Mouse (Mus musculus) neural tube, embryonic 12.5 days (tissue): ENCODE measurements at regions not wholly inside any gene's neighbourhood (a gene's known extent, or its start where the extent isn't known, plus 50 kb on each side); places are given as distances from the start of the nearest gene placed in this dataset.

ENCODE experiments used
- ATAC-seq: fragments of 200-750 bp; cut with Nextera tagmentation; 2 replicates; pipeline ENCODE4 v1.8.0; 2017; ENCODE audit warnings: low read depth, mild to moderate bottlenecking, moderate TSS enrichment, moderate library complexity; ENCODE audit not compliant: low FRiP score
- H3K27ac ChIP-seq: fragments of 300-500 bp; sonication (generic); 2 replicates; pipeline ENCODE4 v1.5.1; 2016
- H3K27me3 ChIP-seq: fragments of 300-500 bp; sonication (generic); replicated peaks from 2 replicates; pipeline ENCODE4 v1.6.1; 2016; ENCODE audit warnings: mild to moderate bottlenecking
- H3K36me3 ChIP-seq: fragments of 300-500 bp; sonication (generic); 2 replicates; pipeline ENCODE4 v1.6.1; 2016; ENCODE audit warnings: mild to moderate bottlenecking
- H3K4me1 ChIP-seq: fragments of 300-500 bp; sonication (generic); 2 replicates; pipeline ENCODE4 v1.6.1; 2016
- H3K4me2 ChIP-seq: fragments of 300-500 bp; sonication (generic); replicated peaks from 2 replicates; pipeline ENCODE4 v1.6.1; 2016; ENCODE audit warnings: mild to moderate bottlenecking
- H3K4me3 ChIP-seq: fragments of 300-500 bp; sonication (generic); 2 replicates; pipeline ENCODE4 v1.5.1; 2016
- H3K9ac ChIP-seq: fragments of 300-500 bp; sonication (generic); 2 replicates; pipeline ENCODE4 v1.6.1; 2016; ENCODE audit warnings: mild to moderate bottlenecking
- H3K9me3 ChIP-seq: fragments of 300-500 bp; sonication (generic); 2 replicates; pipeline ENCODE4 v1.6.1; 2016; ENCODE audit warnings: mild to moderate bottlenecking
- WGBS: fragments of 180-500 bp; shearing (Covaris S2); methylation state at CpG from one replicate; pipeline ENCODE4 v1.1.7; 2016; 5-methylcytosine and 5-hydroxymethylcytosine counted together

DNA sequence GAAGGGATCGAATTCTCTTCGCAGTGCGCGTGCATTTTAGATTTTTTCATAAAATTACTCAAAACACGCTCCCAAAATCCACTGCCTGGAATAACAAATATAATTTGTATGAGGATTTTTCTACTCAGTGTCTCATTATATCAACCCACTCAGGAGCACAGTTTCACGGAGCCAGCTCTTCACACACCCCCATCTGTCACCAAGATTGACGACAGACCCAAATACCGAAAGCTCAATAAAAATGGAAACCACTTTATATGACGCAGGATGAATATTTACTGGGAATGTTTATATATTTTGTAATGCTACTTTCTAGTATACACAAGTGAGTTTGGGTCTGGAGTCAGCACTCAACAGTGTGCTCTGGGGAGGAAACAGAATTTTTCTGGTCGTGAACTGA lies 333.0 kb downstream of the Nkx6-1 start:
- H3K4me1 ChIP-seq = no peaks in the 10 kb centered on the region
- H3K27me3 ChIP-seq = peaks cover 40% of the 10 kb centered on the region
- no peaks in the 10 kb centered on the region for H3K36me3 ChIP-seq
- H3K9ac ChIP-seq = no peak overlapping the region
- ATAC-seq = no peak
- no peak overlapping the region for H3K4me3 ChIP-seq
- WGBS = 85% methylated on average over 10 of the region's 10 CpGs
- no peaks in the 10 kb centered on the region for H3K9me3 ChIP-seq
- no peak overlapping the region for H3K4me2 ChIP-seq
- H3K27ac ChIP-seq = no peak overlapping the region

DNA sequence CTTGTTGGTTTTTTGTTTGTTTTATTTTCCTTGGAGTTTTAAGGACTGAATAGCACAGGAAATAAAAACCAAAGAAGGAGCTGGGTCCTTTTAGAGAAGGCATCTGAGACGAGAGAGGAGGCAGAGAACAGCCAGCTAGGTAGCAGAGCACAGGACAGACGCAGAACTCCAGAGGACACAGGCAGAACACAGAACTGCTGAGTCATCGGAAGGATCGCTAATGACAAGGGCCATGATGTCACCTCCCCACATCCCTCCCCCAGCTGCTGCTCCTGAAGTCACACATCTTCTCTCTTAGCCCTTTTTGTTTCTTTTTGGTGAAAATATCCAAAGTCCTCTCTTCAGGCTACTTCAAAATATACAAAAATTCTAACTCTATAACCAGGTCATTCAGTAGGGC lies 338.7 kb downstream of the Nkx6-1 start:
- no peaks in the 10 kb centered on the region for H3K36me3 ChIP-seq
- H3K27me3 ChIP-seq = peaks cover 73% of the 10 kb centered on the region
- no peak overlapping the region for H3K4me2 ChIP-seq
- no peaks in the 10 kb centered on the region for H3K9me3 ChIP-seq
- H3K4me3 ChIP-seq = no peak overlapping the region
- peaks cover 7% of the 10 kb centered on the region; the same call in 1 of the 2 replicates for H3K4me1 ChIP-seq
- ATAC-seq = no peak
- H3K27ac ChIP-seq = no peak overlapping the region
- no peak overlapping the region for H3K9ac ChIP-seq
- 66% methylated on average over 4 of the region's 4 CpGs for WGBS

DNA sequence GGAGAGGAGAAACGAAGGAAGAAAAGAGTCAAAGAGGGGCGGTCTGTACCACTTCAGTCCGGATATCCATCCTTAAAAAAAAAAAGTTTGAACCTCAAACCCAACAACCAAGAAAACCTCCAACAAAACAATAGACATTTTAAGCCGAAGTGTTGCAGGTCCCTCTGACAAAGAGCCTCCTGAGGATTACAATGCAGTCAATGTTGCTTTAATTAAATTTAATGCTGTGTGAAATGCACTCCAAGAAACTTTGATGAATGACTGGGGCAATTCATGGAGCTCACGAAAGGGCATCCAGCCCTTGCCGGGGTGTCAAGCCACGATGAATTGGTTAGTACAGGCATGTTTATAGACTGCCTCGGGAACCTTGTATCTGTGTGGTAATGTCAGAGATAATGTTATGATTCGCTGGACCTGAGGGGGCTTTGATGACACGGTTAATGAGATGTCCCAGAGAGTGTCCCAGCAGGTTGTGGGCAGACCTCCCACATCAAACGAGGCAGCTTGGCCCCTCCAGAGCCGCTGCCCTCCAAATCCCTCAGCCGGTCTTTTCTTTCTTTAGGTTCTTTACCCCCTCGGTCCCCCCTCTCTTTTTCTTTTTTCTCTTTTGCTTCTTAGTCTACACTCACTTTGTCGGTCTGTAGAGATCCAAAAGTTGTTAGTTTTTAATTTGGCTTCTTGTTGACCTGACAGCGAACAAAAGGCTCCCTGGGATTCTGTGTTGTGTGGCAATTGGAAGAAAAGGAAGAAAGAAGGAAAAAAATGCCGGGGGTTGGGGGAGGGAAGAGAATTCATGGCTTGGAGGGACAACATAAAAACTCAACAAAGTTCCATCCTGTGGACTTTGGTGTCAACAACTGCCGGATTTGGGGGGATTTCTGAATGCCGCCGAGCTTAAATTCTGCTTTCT lies 341.5 kb downstream of the Nkx6-1 start:
- WGBS = 2% methylated on average over 20 of the region's 20 CpGs
- Histone ChIP-seq H3K27me3 (peaks cover 75% of the 10 kb centered on the region), H3K4me2 (peak overlapping the region; percentile 36), H3K36me3 (no peaks in the 10 kb centered on the region), H3K9me3 (no peaks in the 10 kb centered on the region), H3K9ac (no peak overlapping the region), H3K4me1 (peaks cover 7% of the 10 kb centered on the region; the same call in 1 of the 2 replicates), H3K27ac (no peak overlapping the region), H3K4me3 (no peak overlapping the region)
- peak; percentile 50; the same call in 1 of the 2 replicates for ATAC-seq

DNA sequence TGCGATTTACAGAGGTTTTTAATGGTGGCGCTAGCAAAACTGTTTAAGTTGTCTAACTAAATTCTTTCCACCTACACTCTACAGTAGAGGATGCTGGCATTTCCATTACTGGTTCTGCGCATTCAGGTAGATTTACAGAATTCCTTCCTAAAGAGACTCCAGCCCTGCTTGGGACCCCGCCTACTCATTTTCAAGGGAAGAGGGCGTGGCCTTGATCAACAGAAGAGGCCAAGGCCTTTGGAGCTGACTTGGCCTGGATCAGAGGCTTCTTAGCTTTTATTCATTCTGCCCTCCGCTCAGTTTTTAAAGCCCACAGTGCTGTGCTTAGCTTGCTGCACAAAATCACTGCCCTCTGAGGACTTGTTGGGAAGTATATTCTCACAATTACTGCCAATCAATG lies 364.8 kb downstream of the Nkx6-1 start:
- Histone ChIP-seq H3K27me3 (peaks cover 55% of the 10 kb centered on the region), H3K27ac (no peak overlapping the region), H3K9me3 (no peaks in the 10 kb centered on the region), H3K4me3 (no peak overlapping the region), H3K4me2 (no peak overlapping the region), H3K4me1 (peaks cover 6% of the 10 kb centered on the region; the same call in 1 of the 2 replicates), H3K9ac (no peak overlapping the region), H3K36me3 (no peaks in the 10 kb centered on the region)
- ATAC-seq = no peak
- WGBS = 85% methylated on average over 6 of the region's 6 CpGs

DNA sequence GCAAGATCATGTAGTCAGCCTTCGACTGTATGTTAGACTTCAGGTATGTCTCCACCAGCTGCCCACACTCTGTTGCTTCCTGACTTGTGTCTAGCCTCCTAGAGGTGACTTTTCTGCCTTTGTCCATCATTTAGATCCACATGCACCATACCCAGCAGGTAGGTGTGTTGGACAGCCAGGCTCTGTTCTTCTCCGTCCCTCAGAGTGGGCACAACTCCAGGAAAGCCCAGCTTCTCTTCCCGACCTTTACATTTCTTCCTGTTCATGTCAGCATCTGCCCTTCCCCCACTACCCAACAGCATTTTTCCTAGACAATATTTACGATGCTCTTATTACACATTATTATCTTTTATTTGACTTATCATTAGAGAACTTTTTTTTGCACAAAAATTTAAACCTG lies 366.4 kb downstream of the Nkx6-1 start:
- WGBS = 74% methylated on average over 4 of the region's 4 CpGs
- peaks cover 63% of the 10 kb centered on the region for H3K27me3 ChIP-seq
- H3K4me1 ChIP-seq = peaks cover 6% of the 10 kb centered on the region; the same call in 1 of the 2 replicates
- no peak overlapping the region for H3K27ac ChIP-seq
- H3K4me3 ChIP-seq = no peak overlapping the region
- no peaks in the 10 kb centered on the region for H3K36me3 ChIP-seq
- H3K4me2 ChIP-seq = no peak overlapping the region
- no peak overlapping the region for H3K9ac ChIP-seq
- no peaks in the 10 kb centered on the region for H3K9me3 ChIP-seq
- no peak for ATAC-seq

DNA sequence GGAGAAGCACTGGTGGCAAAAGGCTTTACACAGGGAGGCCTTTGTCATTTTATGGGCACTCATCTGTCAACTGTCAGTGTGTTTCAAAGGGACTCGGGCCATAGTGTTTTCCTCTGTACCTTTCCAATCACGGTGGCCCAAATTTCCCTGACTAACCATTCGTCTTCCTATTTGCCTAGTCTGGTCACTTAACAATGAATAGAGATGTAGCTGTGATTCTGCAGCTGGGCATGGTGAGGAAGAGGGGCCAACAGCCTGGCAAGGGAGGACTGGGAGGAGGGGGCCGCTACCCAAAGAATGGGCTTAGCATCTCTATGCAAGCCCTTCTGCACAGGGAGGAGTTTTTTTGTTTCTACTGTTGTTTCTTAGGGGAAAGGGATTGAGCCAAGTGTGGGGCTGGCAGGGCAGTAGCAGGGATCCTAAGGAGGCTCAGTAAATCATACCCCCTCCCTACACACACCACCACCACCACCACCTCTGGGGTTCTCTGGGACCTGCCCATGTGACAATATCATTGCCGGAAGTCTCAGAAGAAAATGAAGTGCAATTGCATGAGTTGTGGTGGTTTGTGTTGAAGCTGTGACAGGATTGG lies 367.2 kb downstream of the Nkx6-1 start:
- H3K27me3 ChIP-seq = peaks cover 58% of the 10 kb centered on the region
- no peak overlapping the region for H3K4me3 ChIP-seq
- H3K27ac ChIP-seq = no peak overlapping the region
- H3K4me2 ChIP-seq = no peak overlapping the region
- no peaks in the 10 kb centered on the region for H3K36me3 ChIP-seq
- no peaks in the 10 kb centered on the region for H3K9me3 ChIP-seq
- peak; percentile 68 for ATAC-seq
- no peak overlapping the region for H3K9ac ChIP-seq
- 4% methylated on average over 5 of the region's 5 CpGs for WGBS
- H3K4me1 ChIP-seq = peaks cover 6% of the 10 kb centered on the region; the same call in 1 of the 2 replicates

DNA sequence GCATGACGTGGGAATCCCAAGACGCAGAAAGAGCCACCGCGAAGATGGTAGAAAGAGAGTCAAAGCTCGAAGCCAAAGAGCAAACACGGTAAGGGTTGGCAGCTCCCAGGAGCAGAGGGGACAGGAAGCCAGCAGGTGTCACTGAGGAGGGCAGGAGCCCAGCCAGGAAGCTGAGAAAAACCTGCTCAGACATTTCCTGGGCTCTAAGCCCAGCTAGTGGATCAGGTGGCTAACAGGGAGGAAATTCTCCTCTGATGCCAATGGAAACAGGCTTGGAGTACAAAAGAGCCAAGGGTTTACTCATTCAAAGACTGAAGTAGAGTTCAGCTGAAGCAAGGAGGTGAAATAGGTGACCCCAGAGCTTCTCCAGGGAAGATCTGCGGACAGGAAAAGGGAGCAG lies 368.9 kb downstream of the Nkx6-1 start:
- Histone ChIP-seq H3K27me3 (peaks cover 53% of the 10 kb centered on the region), H3K4me1 (peaks cover 6% of the 10 kb centered on the region; the same call in 1 of the 2 replicates), H3K36me3 (no peaks in the 10 kb centered on the region), H3K4me3 (no peak overlapping the region), H3K27ac (no peak overlapping the region), H3K4me2 (no peak overlapping the region), H3K9me3 (no peaks in the 10 kb centered on the region), H3K9ac (no peak overlapping the region)
- no peak for ATAC-seq
- 73% methylated on average over 7 of the region's 7 CpGs for WGBS

DNA sequence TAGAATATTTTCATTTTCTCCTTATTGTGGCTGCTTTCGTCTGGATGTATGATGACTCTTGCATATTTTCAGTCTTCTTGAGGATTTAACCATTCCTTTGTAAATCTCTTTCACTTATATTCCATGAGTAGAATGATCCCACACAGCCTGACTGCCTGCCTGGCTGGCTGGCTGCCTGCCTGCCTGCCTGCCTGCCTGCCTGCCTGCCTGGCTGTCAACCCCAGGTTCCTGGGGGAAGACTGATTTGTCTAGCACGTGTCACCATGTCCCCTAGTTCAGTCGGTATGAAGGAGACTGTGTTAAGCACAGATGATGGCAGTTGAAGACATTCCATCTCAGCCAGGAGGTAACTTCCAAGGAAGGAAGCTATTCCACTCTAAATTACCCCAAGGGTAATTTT lies 370.8 kb downstream of the Nkx6-1 start:
- peaks cover 6% of the 10 kb centered on the region; the same call in 1 of the 2 replicates for H3K4me1 ChIP-seq
- peaks cover 41% of the 10 kb centered on the region for H3K27me3 ChIP-seq
- no peak overlapping the region for H3K4me2 ChIP-seq
- no peaks in the 10 kb centered on the region for H3K9me3 ChIP-seq
- no peaks in the 10 kb centered on the region for H3K36me3 ChIP-seq
- H3K27ac ChIP-seq = no peak overlapping the region
- no peak overlapping the region for H3K9ac ChIP-seq
- no peak overlapping the region for H3K4me3 ChIP-seq
- no peak for ATAC-seq
- 54% methylated on average over 3 of the region's 3 CpGs for WGBS

DNA sequence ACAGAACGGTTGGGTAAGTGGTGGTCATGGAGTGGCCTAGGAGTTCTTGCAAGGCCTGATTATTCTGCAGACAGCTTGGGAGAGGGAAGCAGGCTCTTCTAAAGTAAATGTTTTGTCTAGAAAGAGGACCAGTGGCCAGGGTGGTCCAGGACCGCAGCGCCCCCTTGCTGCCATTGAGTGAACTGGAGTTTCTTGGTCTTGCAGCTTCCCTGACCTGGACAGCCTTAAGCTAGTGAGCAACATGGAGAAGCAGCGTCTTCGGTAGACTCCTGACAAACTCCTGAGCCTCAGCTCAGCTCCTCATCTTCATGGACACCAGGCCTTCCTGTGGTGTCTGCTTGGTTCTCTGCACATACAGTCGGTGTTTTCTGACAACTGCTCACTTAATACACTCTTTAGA lies 376.4 kb downstream of the Nkx6-1 start:
- Histone ChIP-seq H3K4me3 (no peak overlapping the region), H3K9ac (no peak overlapping the region), H3K4me1 (no peaks in the 10 kb centered on the region), H3K4me2 (no peak overlapping the region), H3K36me3 (no peaks in the 10 kb centered on the region), H3K9me3 (no peaks in the 10 kb centered on the region), H3K27me3 (no peaks in the 10 kb centered on the region), H3K27ac (no peak overlapping the region)
- ATAC-seq = no peak
- 63% methylated on average over 6 of the region's 6 CpGs for WGBS

DNA sequence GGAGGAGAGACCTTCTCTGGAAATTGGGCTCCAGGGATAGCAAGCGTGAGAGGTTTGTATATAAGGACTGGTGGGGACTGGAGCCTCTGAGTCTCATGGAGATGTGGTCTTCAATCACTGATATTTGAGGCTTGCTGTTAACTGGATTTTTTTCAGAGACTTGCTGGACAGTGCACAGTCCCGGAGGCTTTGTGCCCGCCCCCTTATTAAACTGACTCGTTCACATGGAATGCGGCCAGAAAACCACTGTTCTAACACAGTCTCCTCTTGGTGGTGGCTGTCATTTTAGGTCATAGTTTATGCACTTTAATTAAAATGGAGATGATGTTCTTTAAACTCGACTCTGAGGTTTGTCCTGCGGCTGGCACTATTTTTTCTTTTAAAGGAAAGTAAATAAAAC lies 378.9 kb downstream of the Nkx6-1 start:
- Histone ChIP-seq H3K36me3 (no peaks in the 10 kb centered on the region), H3K27me3 (no peaks in the 10 kb centered on the region), H3K4me3 (no peak overlapping the region), H3K27ac (no peak overlapping the region), H3K4me1 (no peaks in the 10 kb centered on the region), H3K9me3 (no peaks in the 10 kb centered on the region), H3K9ac (no peak overlapping the region), H3K4me2 (no peak overlapping the region)
- WGBS = 73% methylated on average over 7 of the region's 7 CpGs
- no peak for ATAC-seq

DNA sequence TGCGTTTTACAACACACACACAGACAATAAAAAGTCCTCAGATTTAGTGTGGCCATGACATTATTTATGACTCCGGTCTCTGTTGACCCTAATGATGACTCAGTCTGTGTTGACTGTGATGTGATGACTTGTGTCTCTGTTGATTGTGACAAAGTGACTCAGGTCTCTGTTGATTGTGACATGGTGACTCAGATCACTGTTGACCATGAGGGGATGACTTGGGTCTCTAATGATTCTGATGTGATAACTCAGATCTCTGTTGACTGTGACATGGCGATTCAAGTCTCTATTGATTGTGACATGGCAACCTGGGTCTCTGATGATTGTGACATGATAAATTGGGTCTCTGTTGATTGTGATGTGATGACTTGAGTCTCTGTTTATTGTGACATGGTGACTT lies 405.0 kb downstream of the Gpat3 start:
- Histone ChIP-seq H3K36me3 (no peaks in the 10 kb centered on the region), H3K9ac (no peak overlapping the region), H3K4me2 (no peak overlapping the region), H3K27ac (no peak overlapping the region), H3K4me1 (no peaks in the 10 kb centered on the region), H3K27me3 (no peaks in the 10 kb centered on the region), H3K4me3 (no peak overlapping the region), H3K9me3 (no peaks in the 10 kb centered on the region)
- WGBS = 92% methylated on average over 3 of the region's 3 CpGs
- no peak for ATAC-seq

DNA sequence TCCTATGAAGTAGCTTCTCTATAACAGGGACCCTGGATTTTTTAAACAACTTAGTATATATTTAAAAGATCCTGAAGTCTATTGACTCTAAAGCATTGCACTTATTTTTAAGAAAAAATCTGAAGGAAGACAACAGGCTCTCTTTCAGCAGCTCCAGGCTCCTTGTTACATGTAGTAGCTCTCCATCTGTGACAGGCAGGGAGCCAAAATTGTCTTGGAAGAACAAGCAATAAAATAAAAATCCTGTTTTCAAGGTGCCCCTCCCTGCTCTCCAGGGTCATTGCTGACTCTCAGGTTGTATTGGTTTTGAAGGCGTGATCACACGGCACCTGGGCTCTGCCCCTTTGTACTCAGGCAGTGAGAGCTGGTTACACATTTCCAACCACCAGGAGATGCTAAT lies 397.1 kb downstream of the Gpat3 start:
- Histone ChIP-seq H3K9me3 (no peaks in the 10 kb centered on the region), H3K4me3 (no peak overlapping the region), H3K9ac (no peak overlapping the region), H3K27me3 (no peaks in the 10 kb centered on the region), H3K4me2 (no peak overlapping the region), H3K4me1 (no peaks in the 10 kb centered on the region), H3K27ac (no peak overlapping the region), H3K36me3 (no peaks in the 10 kb centered on the region)
- 85% methylated on average over 2 of the region's 2 CpGs for WGBS
- no peak for ATAC-seq
